Mouse (Mus musculus): ENCODE measurements around the gene Nlgn2.

The Nlgn2 gene

DNA sequence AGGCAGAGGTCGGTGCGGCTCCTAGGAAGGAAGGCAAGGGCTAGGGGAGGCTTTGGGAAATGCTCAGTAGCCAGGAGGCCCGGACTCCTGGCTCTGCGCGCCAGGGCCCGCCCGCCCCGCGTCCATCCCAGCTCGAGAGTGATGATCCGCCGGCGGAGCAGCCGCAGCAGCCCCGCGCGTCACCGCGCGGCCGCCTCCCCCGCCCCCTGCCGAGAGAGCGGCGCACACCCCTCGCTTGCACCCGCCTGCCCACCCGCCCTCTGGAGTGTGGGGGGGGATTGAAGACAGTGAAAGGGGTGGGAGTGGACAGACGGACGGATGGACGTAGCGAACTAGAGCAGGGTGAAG, at the start of gene Nlgn2:
Gene Nlgn2, minus strand, starts transcription at position 181 of the 348 bp plus-strand sequence.
- CTCF ChIA-PET = interaction anchor here (0.7 kb wide), 1 partner anchor 34 kb away, joined by 3 read pairs; no protein-coding TSS in a partner anchor

DNA sequence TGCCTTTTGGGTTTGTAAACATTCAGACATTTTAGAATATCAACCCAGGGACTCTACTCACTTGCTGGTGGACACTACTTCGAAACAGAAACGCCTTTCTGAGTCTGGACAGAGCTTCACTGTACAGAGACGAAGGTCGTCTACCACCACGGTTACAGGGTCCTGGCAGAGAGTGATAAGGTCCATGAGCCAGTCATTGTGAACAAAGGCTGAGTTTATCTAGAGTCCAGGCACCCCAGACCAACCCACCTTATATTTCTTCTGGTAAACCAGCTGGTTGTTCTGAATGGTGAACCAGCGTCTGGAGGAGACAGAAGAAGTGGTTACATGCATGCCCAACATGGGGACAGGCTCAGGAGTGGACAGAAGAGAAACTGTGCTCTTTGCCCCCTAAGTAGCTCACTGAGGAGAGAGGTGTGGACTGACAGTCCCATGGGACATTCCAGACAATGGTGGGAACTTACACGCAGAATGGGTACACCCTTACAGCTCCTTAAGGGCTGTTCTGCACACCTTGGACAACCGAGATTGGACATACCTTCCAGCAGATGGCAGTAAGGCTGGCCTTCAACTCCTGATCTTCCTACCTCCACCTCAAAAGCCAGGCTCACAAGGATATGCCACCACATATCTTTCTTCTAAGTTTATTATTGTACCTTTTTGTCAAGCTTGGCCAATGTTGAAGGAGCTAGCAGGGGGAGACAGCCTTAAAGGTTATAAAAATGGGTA, 49.5 kb upstream of the Nlgn2 start:
- CTCF ChIA-PET = interaction anchor here (0.5 kb wide), 1 partner anchor 158 kb away, joined by 3 read pairs; no protein-coding TSS in a partner anchor

- CTCF ChIA-PET = interaction anchor here (0.6 to 1.6 kb wide), 2 partner anchors 37 to 195 kb away, joined by 4 to 7 read pairs; partner anchors contain the start of gene Eif5a
Measured at GRCm38 (mm10) chr11:69884663-69885062, 47.1 kb upstream of the Nlgn2 start.

DNA sequence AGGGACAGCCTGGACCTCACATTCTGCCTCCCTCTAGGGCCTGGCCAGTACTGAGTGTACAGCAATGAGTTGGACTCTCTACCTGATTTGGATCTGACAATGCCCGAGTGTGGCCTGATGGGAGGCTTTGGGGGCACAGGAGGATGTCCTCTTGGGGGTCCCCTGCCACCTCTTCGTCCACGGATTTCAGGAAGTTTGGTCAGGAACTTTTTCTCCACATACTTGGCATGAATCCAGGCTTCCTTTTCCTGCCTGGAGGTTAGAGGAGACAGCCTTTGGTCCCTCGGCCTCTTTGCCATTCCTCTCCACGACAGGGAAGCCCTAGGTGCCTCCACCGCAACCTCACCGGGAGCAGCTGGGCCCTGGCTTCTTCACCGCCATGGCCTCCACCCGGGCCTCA, 46.7 kb upstream of the Nlgn2 start:
- CTCF ChIA-PET = interaction anchor here (0.6 to 1.6 kb wide), 2 partner anchors 37 to 196 kb away, joined by 4 to 7 read pairs; partner anchors contain the start of gene Eif5a

GRCm38 (mm10) chr11:69883527-69884151, 46.1 kb upstream of the Nlgn2 start:
- CTCF ChIA-PET = interaction anchor here (0.8 to 1.6 kb wide), 3 partner anchors 8 to 65 kb away, joined by 3 to 7 read pairs (median 3); partner anchors contain the start of gene Eif5a

DNA sequence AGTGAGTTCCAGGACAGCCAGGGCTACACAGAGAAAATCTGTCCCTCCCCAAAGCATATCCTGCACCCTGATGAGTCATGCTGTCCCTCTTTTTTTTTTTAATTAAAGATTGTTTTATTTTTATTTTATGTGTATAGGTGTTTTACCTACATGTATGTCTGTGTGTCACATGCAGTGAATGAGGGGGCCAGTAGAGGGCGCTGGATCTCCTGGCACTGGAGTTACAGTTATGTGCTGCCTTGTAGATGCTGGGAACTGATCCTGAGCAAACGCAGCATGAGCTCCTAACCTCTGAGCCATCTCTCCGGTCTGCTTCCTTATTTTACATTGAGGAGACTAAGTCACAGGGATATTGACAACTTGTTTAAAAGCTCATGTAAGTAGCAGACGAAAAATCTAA, 45.5 kb upstream of the Nlgn2 start:
- CTCF ChIA-PET = interaction anchor here (0.8 to 1.6 kb wide), 3 partner anchors 9 to 66 kb away, joined by 3 to 7 read pairs (median 3); partner anchors contain the start of gene Eif5a

- CTCF ChIA-PET = interaction anchor here (0.6 to 0.7 kb wide), 2 partner anchors 40 to 93 kb away, joined by 3 read pairs; no protein-coding TSS in a partner anchor
Measured at GRCm38 (mm10) chr11:69881787-69882670, 44.4 kb upstream of the Nlgn2 start.

GRCm38 (mm10) chr11:69880853-69881603, 43.4 kb upstream of the Nlgn2 start, which contains the start of gene Kctd11:
Gene Kctd11 (minus strand): TSS chr11:69881406.
- CTCF ChIA-PET = interaction anchor here (1.4 kb wide), 1 partner anchor 67 kb away, joined by 7 read pairs; the partner anchor contains the start of gene Slc2a4

DNA sequence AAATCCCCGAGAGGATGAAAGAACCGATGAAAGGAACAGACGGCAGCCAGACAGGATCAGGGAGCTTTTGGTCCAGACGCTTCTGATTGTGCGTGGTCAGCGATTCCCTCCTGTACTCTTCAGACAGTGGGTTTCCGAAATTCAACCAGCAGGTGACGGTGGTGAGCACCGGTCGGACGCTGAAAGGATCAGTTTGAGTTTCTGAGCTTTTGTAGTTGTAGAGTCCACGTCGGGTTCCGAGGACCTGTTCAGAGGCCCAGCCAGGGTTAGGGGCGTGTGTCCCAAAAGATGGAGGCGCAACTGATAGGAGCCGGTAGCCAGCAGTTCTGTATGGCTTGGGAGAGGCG, 42.9 kb upstream of the Nlgn2 start:
- CTCF ChIA-PET = interaction anchor here (0.7 to 1.4 kb wide), 2 partner anchors 58 to 68 kb away, joined by 3 to 7 read pairs; partner anchors contain the start of gene Slc2a4

- CTCF ChIA-PET = interaction anchor here (1.4 kb wide), 1 partner anchor 69 kb away, joined by 7 read pairs; the partner anchor contains the start of gene Slc2a4
Measured at GRCm38 (mm10) chr11:69879711-69880110, 42.1 kb upstream of the Nlgn2 start.

DNA sequence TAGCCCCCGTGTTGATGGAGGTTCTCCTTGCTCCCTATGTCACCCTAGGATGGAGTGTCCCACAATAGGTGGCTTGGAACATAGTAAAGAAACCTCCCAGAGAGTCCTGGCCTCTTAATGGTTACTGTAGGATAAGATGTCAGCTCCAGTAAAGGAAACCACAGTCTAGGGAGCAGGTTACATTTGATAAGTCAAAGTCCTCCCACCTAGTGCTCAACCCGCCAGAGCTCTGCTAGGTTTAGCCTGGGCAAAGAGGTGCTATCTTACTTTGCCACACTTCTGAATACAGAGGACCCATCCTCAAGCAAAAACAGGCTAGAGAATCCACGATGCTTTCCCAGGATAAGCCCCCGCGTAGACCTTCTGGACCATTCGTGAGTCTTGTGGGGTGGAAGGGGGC, 41.4 kb upstream of the Nlgn2 start:
- CTCF ChIA-PET = interaction anchor here (0.5 kb wide), 1 partner anchor 494 kb away, joined by 8 read pairs; no protein-coding TSS in a partner anchor

- CTCF ChIA-PET = no interaction called here
Measured at GRCm38 (mm10) chr11:69878399-69878798, 40.8 kb upstream of the Nlgn2 start.

- CTCF ChIA-PET = no interaction called here
Measured at GRCm38 (mm10) chr11:69877878-69878277, 40.3 kb upstream of the Nlgn2 start, which contains the start of gene Tmem95. Gene Tmem95 (minus strand): TSS chr11:69878018.

GRCm38 (mm10) chr11:69876867-69877266, 39.3 kb upstream of the Nlgn2 start:
- CTCF ChIA-PET = interaction anchor here (0.6 kb wide), 1 partner anchor 161 kb away, joined by 3 read pairs; no protein-coding TSS in a partner anchor

DNA sequence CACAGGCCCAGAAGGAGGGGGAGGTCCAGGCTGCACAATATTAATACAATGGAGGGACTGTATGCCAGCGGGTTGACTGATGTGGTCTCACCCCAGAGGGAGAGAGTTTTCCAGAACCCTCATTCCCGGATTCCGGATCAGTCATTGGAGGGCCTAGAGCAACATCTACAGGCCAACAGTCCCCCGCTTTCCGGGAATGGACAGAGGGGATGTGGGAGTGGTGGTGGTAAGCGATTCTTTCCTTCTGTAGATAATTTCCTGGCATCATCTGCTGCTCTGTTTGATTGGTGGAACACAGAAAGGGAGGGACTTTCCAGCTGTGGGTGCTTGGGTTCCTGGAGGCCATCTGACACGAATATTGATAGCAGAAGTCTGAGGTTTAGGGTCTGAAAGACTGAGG, 38.6 kb upstream of the Nlgn2 start:
- CTCF ChIA-PET = interaction anchor here (0.6 to 0.7 kb wide), 3 partner anchors 24 to 394 kb away, joined by 3 to 9 read pairs (median 3); no protein-coding TSS in a partner anchor

DNA sequence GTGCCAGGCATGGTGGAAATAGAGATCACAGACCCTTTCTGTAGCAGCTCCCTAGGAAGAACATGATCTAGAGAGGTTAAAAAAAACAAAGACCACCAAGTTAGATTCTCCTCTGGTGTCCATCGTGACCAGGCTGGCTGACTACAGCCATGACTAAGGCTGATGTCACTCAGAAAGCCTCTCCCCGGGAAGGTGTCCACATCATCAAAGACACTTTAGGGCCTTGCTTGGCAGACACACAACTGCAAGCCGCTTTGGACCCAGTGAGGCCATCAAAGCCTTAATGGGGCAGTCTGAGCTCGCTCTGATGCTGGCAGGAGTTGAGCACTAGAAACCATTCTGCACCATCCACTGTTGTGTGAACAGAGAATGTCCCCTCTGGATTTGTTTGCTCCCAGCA, 34.9 kb upstream of the Nlgn2 start:
- CTCF ChIA-PET = no interaction called here

DNA sequence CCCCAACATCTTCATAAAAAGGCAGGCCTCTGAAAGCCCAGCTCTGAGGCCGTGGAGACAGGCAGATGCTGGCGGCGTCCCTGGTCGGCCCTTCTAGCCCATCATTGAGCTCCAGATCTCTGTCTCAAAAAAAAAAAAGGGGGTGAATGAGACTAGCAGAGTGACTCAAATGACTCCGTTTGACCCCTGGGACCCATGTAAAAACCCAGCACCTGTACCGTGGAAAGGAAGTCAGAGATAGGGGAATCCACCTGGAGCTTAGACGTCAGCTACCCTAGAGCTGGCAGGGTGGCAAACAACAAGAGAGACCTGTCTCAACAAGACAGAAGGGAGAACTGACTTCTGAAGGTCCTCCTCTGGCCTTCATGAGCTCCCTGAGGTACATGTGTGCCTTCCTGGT, 34.2 kb upstream of the Nlgn2 start:
- CTCF ChIA-PET = no interaction called here

- CTCF ChIA-PET = no interaction called here
Measured at GRCm38 (mm10) chr11:69870289-69871069, 32.9 kb upstream of the Nlgn2 start.

- CTCF ChIA-PET = no interaction called here
Measured at GRCm38 (mm10) chr11:69867335-69867734, 29.8 kb upstream of the Nlgn2 start.

GRCm38 (mm10) chr11:69865561-69865960, 28.0 kb upstream of the Nlgn2 start:
- CTCF ChIA-PET = interaction anchor here (0.6 kb wide), 1 partner anchor 103 kb away, joined by 7 read pairs; no protein-coding TSS in a partner anchor

Measured in spleen, embryonic (tissue).